Mouse (Mus musculus): ENCODE results near the gene Cxcl12. TPM values are rescaled to one million over a fixed set of nuclear protein-coding genes. Genes with fewer than 3 reads are reported as not detected.
A peak's percentile ranks its signal among the peaks of the same experiment; 100 is the strongest.

Gene Cxcl12
- polyA plus RNA-seq, 1 experiment: 5.4 TPM

DNA sequence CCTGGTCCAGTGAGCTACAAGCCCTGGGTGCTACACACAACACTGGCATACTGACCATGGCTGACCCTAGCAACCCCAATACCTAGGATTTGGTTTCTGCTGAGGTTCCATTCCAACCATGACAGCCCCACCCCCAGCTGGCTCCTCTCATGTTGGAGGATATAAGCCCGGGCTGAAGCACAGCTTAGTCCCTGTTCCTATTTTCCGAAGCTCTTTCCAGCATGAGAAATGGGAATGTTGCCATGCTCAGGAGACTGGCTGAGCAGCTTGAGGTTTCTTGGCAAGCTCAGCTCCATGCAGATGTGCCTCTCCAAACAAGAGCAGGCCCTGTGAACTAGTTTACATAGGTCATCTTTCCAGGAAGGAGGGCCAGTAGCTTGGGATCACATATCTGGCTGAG lies 30.6 kb upstream of the Cxcl12 start:
- Histone ChIP-seq H3K4me1 (ENCODE audit: control insufficient read depth, insufficient read depth, low read length) (no peaks in the 10 kb centered on the region), H3K9me3 (replicated peaks; ENCODE audit: control insufficient read depth, insufficient read depth, low read length, poor library complexity, severe bottlenecking) (no peaks in the 10 kb centered on the region), H3K27ac (ENCODE audit: insufficient read depth, low read length) (no peak overlapping the region), H3K9ac (ENCODE audit: low read depth, poor library complexity, severe bottlenecking) (no peak overlapping the region), H3K27me3 (ENCODE audit: control insufficient read depth, insufficient read depth, low read length, poor library complexity, severe bottlenecking) (no peaks in the 10 kb centered on the region), H3K4me3 (ENCODE audit: low read depth, low read length) (no peak overlapping the region), H3K36me3 (ENCODE audit: control insufficient read depth, insufficient read depth, low read length, poor library complexity, severe bottlenecking) (no peaks in the 10 kb centered on the region)
- TF ChIP-seq EP300 (IDR thresholded peaks at IDR 0.05; ENCODE audit: insufficient read depth, low read depth, low read length) (no peak), CTCF (IDR thresholded peaks at IDR 0.05; ENCODE audit: low read depth, low read length) (no peak), POLR2A (IDR thresholded peaks at IDR 0.05; ENCODE audit: insufficient read depth, low read length) (no peak)

DNA sequence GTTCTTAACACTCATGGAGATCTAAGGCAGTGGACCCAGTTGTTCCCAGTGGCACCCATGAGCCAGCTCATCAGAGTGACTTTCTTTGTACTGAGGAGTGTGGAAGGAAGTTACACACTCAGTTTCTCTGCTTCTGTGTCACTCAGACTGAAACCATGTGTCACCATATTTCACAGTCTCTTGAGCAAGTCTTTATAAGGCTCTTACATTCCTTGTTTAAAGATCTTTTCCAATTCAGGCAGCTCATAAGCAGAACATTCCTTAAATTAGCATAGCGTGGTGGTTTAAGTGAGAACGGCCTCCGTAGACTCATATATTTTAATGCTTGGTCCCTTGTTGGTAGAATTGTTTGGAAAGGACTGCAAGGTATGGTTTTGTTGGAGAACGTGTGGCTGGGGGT lies 27.4 kb upstream of the Cxcl12 start:
- TF ChIP-seq EP300 (IDR thresholded peaks at IDR 0.05; ENCODE audit: insufficient read depth, low read depth, low read length) (no peak), POLR2A (IDR thresholded peaks at IDR 0.05; ENCODE audit: insufficient read depth, low read length) (no peak), CTCF (IDR thresholded peaks at IDR 0.05; ENCODE audit: low read depth, low read length) (no peak)

DNA sequence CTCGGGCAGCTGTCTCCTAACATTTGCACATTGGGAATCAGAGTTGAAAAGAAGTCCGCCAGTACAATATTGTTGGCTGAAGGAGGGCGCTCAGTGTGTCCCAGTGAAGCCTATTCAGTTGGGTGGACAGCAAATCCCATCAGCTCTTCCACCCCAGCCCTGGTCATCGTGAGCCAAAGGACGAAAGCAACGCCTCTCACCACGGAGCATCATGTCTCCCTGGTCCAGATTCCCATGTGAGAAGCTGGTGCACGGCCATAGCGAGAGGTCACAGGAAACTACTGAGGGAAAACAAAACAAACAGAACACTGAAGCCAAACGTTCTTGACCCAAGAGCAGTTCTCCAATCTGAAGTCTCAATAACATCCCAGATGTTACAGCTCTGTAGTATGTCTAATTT lies 21.4 kb upstream of the Cxcl12 start:
- Histone ChIP-seq H3K4me1 (ENCODE audit: control insufficient read depth, insufficient read depth, low read length) (no peaks in the 10 kb centered on the region), H3K36me3 (ENCODE audit: control insufficient read depth, insufficient read depth, low read length, poor library complexity, severe bottlenecking) (no peaks in the 10 kb centered on the region), H3K4me3 (ENCODE audit: low read depth, low read length) (no peak overlapping the region), H3K9ac (ENCODE audit: low read depth, poor library complexity, severe bottlenecking) (no peak overlapping the region), H3K27me3 (ENCODE audit: control insufficient read depth, insufficient read depth, low read length, poor library complexity, severe bottlenecking) (no peaks in the 10 kb centered on the region), H3K27ac (ENCODE audit: insufficient read depth, low read length) (no peak overlapping the region), H3K9me3 (replicated peaks; ENCODE audit: control insufficient read depth, insufficient read depth, low read length, poor library complexity, severe bottlenecking) (no peaks in the 10 kb centered on the region)
- no peak for TF ChIP-seq POLR2A (IDR thresholded peaks at IDR 0.05; ENCODE audit: insufficient read depth, low read length)

More for the DNA sequence above, 27.4 kb upstream of the Cxcl12 start:
- Histone ChIP-seq H3K36me3 (ENCODE audit: control insufficient read depth, insufficient read depth, low read length, poor library complexity, severe bottlenecking) (no peaks in the 10 kb centered on the region), H3K4me3 (ENCODE audit: low read depth, low read length) (no peak overlapping the region), H3K4me1 (ENCODE audit: control insufficient read depth, insufficient read depth, low read length) (no peaks in the 10 kb centered on the region), H3K9me3 (replicated peaks; ENCODE audit: control insufficient read depth, insufficient read depth, low read length, poor library complexity, severe bottlenecking) (no peaks in the 10 kb centered on the region), H3K9ac (ENCODE audit: low read depth, poor library complexity, severe bottlenecking) (no peak overlapping the region), H3K27me3 (ENCODE audit: control insufficient read depth, insufficient read depth, low read length, poor library complexity, severe bottlenecking) (no peaks in the 10 kb centered on the region), H3K27ac (ENCODE audit: insufficient read depth, low read length) (no peak overlapping the region)

DNA sequence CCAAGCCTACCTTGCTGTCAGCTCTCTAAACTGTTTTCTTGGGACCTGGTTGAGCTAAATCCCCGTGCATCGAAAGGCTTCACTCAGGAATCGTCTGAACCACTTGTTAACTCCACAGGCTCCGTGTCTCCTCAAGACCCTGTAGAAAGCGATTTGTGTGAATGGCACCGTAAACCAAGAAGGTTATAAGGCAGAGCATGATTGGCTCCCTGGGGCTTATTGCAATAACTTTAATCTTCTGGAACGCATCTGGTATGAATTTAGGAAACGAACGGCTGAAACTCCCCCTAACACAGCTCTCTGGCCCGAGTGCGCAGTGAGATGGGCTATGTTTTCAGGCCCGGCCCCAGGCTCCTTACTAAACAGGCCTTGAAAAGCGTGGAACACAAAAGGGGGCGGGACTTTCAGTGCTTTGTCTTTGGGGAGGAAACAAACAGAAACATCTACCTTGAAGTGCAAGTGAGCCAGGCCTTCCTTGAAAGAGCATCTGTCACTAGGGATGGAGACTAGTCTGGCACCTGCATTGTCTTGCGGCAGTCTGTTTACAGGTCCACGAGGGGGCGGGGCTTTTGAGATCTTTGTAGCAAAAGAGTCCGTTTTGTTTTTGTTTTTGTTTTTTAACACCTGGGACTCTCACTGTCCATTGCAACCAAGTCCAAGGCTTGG lies 16.7 kb upstream of the Cxcl12 start:
- no peaks in the 10 kb centered on the region for H3K36me3 ChIP-seq (ENCODE audit: control insufficient read depth, insufficient read depth, low read length, poor library complexity, severe bottlenecking)
- no peaks in the 10 kb centered on the region for H3K9me3 ChIP-seq (replicated peaks; ENCODE audit: control insufficient read depth, insufficient read depth, low read length, poor library complexity, severe bottlenecking)
- no peak overlapping the region for H3K9ac ChIP-seq (ENCODE audit: low read depth, poor library complexity, severe bottlenecking)
- no peak for TF ChIP-seq CTCF (IDR thresholded peaks at IDR 0.05; ENCODE audit: low read depth, low read length)
- no peak for TF ChIP-seq POLR2A (IDR thresholded peaks at IDR 0.05; ENCODE audit: insufficient read depth, low read length)
- TF ChIP-seq EP300 (IDR thresholded peaks at IDR 0.05; ENCODE audit: insufficient read depth, low read depth, low read length): 0 out of 2 replicates have a peak, but pooled peaks have one; percentile 51
- H3K27ac ChIP-seq (ENCODE audit: insufficient read depth, low read length): no peak overlapping the region
- H3K4me3 ChIP-seq (ENCODE audit: low read depth, low read length): no peak overlapping the region
- H3K27me3 ChIP-seq (ENCODE audit: control insufficient read depth, insufficient read depth, low read length, poor library complexity, severe bottlenecking): no peaks in the 10 kb centered on the region
- H3K4me1 ChIP-seq (ENCODE audit: control insufficient read depth, insufficient read depth, low read length): no peaks in the 10 kb centered on the region

- Histone ChIP-seq H3K36me3 (ENCODE audit: control insufficient read depth, insufficient read depth, low read length, poor library complexity, severe bottlenecking) (no peaks in the 10 kb centered on the region), H3K4me1 (ENCODE audit: control insufficient read depth, insufficient read depth, low read length) (no peaks in the 10 kb centered on the region), H3K27ac (ENCODE audit: insufficient read depth, low read length) (no peak overlapping the region), H3K9me3 (replicated peaks; ENCODE audit: control insufficient read depth, insufficient read depth, low read length, poor library complexity, severe bottlenecking) (no peaks in the 10 kb centered on the region), H3K27me3 (ENCODE audit: control insufficient read depth, insufficient read depth, low read length, poor library complexity, severe bottlenecking) (no peaks in the 10 kb centered on the region), H3K4me3 (ENCODE audit: low read depth, low read length) (no peak overlapping the region), H3K9ac (ENCODE audit: low read depth, poor library complexity, severe bottlenecking) (no peak overlapping the region)
- no peak for TF ChIP-seq EP300 (IDR thresholded peaks at IDR 0.05; ENCODE audit: insufficient read depth, low read depth, low read length)
- TF ChIP-seq POLR2A (IDR thresholded peaks at IDR 0.05; ENCODE audit: insufficient read depth, low read length): no peak
- no peak for TF ChIP-seq CTCF (IDR thresholded peaks at IDR 0.05; ENCODE audit: low read depth, low read length)
Measured at GRCm38 (mm10) chr6:117153046-117153445, 15.3 kb upstream of the Cxcl12 start.

DNA sequence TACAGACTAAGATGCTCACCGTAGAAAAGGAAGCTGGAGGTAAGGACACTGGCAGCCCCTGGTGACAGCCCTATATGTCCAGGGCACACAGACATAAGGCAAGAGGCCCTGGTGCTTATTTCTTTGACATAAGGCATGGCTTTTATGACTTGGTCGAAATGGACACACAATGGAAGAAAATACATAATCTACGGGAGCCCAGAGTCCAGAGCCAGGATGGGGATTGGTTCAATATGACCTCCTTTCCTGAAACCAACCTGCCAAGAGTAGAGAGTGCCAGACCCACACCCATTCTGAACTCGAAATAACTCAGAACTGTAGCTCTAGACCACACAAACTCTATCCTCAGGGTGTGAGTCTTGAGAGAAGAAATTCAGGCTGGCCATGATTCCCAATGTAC lies 11.5 kb upstream of the Cxcl12 start:
- Histone ChIP-seq H3K9me3 (replicated peaks; ENCODE audit: control insufficient read depth, insufficient read depth, low read length, poor library complexity, severe bottlenecking) (no peaks in the 10 kb centered on the region), H3K4me1 (ENCODE audit: control insufficient read depth, insufficient read depth, low read length) (no peaks in the 10 kb centered on the region), H3K9ac (ENCODE audit: low read depth, poor library complexity, severe bottlenecking) (no peak overlapping the region), H3K27ac (ENCODE audit: insufficient read depth, low read length) (no peak overlapping the region), H3K36me3 (ENCODE audit: control insufficient read depth, insufficient read depth, low read length, poor library complexity, severe bottlenecking) (no peaks in the 10 kb centered on the region), H3K4me3 (ENCODE audit: low read depth, low read length) (no peak overlapping the region), H3K27me3 (ENCODE audit: control insufficient read depth, insufficient read depth, low read length, poor library complexity, severe bottlenecking) (no peaks in the 10 kb centered on the region)
- no peak for TF ChIP-seq POLR2A (IDR thresholded peaks at IDR 0.05; ENCODE audit: insufficient read depth, low read length)

Data from ES-Bruce4 (cell line).